Mouse (Mus musculus): ENCODE data around the gene Arfip1. TPM values are rescaled to one million over a fixed set of nuclear protein-coding genes. Genes with fewer than 3 reads are reported as not detected.
"Not testable (repeated sequence)": the region's sequence is repeated elsewhere in the genome, so short reads cannot be mapped to it uniquely, and the experiment has no call there.

Gene Arfip1
- polyA plus RNA-seq, 1 experiment from 2014 or later = 44.2 TPM

DNA sequence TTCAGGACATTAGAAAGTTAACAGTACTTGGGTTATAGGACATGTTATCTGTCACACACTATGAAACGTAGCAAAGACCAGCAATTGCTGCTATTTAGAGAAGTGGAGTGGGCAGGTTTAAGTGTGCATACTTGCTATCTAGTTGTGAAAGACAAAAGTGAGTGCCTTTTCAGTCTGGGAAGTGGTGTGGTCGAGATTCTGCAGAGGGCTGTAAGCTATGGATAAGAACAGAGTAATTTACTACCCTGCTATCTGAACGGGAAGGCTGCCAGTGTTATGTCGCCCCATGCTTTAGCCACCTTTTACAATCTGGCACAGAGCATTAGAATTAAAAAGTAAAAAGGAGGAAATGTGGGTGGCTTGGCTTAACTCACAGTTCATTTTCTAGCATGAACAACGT lies 4.3 kb upstream of the Arfip1 start:
- peaks cover 7% of the 10 kb centered on the region; the same call in 1 of the 2 replicates for H3K4me1 ChIP-seq (ENCODE audit: control insufficient read depth, insufficient read depth, low read length)
- no peak for DNase-seq (ENCODE audit: low spot score, missing footprints)

DNA sequence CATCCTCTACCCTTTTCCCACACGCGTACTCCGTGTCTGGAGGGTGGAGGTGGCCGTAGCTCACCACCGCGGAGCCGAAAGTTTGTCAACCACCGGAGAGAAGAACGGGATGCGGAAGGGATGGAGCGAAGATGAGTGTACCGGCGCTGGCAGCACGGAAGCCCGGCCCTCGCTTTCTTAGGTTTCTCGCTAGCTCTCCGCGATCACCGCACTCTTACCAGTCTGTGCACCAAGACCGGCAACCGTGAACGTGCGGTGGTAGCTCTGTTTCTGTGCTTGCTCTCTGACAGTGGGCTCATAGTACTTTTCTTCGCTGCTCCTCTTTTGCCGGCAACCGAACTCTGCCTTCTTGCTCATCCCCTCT lies 470 bp upstream of the Arfip1 start:
- Histone ChIP-seq H3K4me2 (peak overlapping the region; percentile 90), H3K4me3 (ENCODE audit: low read depth, low read length) (peak overlapping the region; percentile 82), H3K9me3 (ENCODE audit: control insufficient read depth, low read length) (no peaks in the 10 kb centered on the region), H3K9ac (ENCODE audit: low read length) (peak overlapping the region; percentile 85), H3K27ac (ENCODE audit: low read depth, low read length) (peak overlapping the region; percentile 72; the same call in 1 of the 2 replicates), H3K4me1 (ENCODE audit: control insufficient read depth, insufficient read depth, low read length) (peaks cover 14% of the 10 kb centered on the region), H3K36me3 (ENCODE audit: control insufficient read depth, insufficient read depth, low read length) (no peaks in the 10 kb centered on the region), H3K27me3 (ENCODE audit: control insufficient read depth, insufficient read depth, low read length) (no peaks in the 10 kb centered on the region)
- under 1% methylated on average over 27 of the region's 27 CpGs for WGBS
- ATAC-seq (ENCODE audit: low FRiP score) (peak; percentile 63; the same call in 1 of the 2 replicates), DNase-seq (ENCODE audit: low spot score, missing footprints) (no peak)

More for the DNA sequence above, 4.3 kb upstream of the Arfip1 start:
- Histone ChIP-seq H3K27ac (ENCODE audit: low read depth, low read length) (no peak overlapping the region), H3K9me3 (ENCODE audit: control insufficient read depth, low read length) (no peaks in the 10 kb centered on the region), H3K36me3 (ENCODE audit: control insufficient read depth, insufficient read depth, low read length) (no peaks in the 10 kb centered on the region), H3K4me2 (no peak overlapping the region), H3K9ac (ENCODE audit: low read length) (no peak overlapping the region), H3K4me3 (ENCODE audit: low read depth, low read length) (no peak overlapping the region), H3K27me3 (ENCODE audit: control insufficient read depth, insufficient read depth, low read length) (no peaks in the 10 kb centered on the region)
- no peak for ATAC-seq (ENCODE audit: low FRiP score)
- WGBS = 72% methylated on average over 5 of the region's 5 CpGs

DNA sequence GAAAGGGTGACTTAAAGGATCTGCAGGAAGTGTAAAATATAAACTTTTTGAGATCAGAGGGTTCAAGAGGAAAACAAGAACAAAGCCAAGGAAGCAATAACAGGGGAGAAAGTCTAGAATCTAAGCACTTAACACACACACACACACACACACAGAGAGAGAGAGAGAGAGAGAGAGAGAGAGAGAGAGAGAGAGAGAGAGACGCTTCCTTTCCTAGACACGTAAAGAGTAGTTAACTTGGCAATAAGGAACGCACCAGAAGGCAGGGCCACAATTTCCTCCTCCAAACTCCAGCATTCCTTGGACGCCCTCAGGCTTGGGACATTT lies 766 bp downstream of the Arfip1 start:
- H3K4me3 ChIP-seq (ENCODE audit: low read depth, low read length) = peak overlapping the region; percentile 82
- H3K36me3 ChIP-seq (ENCODE audit: control insufficient read depth, insufficient read depth, low read length) = no peaks in the 10 kb centered on the region
- WGBS = 2% methylated on average over 4 of the region's 4 CpGs
- DNase-seq (ENCODE audit: low spot score, missing footprints) (no peak), ATAC-seq (ENCODE audit: low FRiP score) (no peak)
- peak overlapping the region; percentile 85 for H3K9ac ChIP-seq (ENCODE audit: low read length)
- peak overlapping the region; percentile 72 for H3K27ac ChIP-seq (ENCODE audit: low read depth, low read length)
- H3K4me2 ChIP-seq = peak overlapping the region; percentile 90
- peaks cover 14% of the 10 kb centered on the region for H3K4me1 ChIP-seq (ENCODE audit: control insufficient read depth, insufficient read depth, low read length)
- H3K27me3 ChIP-seq (ENCODE audit: control insufficient read depth, insufficient read depth, low read length) = no peaks in the 10 kb centered on the region
- H3K9me3 ChIP-seq (ENCODE audit: control insufficient read depth, low read length) = no peaks in the 10 kb centered on the region

DNA sequence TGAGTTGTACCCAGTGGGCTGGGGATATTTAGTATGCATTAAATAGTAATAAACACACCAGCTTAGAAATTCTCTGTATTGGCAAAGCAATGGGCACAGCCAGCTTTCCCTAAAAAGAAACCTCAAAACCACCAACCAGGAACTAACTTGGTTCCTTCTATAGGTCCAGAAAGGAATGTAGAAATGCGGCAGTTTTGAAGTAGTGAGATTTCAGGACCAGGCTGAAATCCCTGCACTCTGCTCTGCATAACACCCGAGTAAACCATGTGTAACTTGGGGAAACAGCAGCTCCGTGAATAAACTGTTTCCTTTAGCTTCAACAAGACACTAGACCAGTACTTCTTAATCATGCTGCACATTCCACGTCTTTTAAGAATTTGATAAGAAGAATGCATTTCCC lies 1.7 kb downstream of the Arfip1 start:
- H3K4me1 ChIP-seq (ENCODE audit: control insufficient read depth, insufficient read depth, low read length) = peaks cover 14% of the 10 kb centered on the region
- H3K4me2 ChIP-seq = no peak overlapping the region
- H3K9ac ChIP-seq (ENCODE audit: low read length) = no peak overlapping the region
- no peaks in the 10 kb centered on the region for H3K9me3 ChIP-seq (ENCODE audit: control insufficient read depth, low read length)
- no peak for ATAC-seq (ENCODE audit: low FRiP score)
- DNase-seq (ENCODE audit: low spot score, missing footprints) = peak; percentile 75
- no peaks in the 10 kb centered on the region for H3K36me3 ChIP-seq (ENCODE audit: control insufficient read depth, insufficient read depth, low read length)
- H3K27ac ChIP-seq (ENCODE audit: low read depth, low read length) = no peak overlapping the region
- WGBS = 69% methylated on average over 4 of the region's 4 CpGs
- H3K4me3 ChIP-seq (ENCODE audit: low read depth, low read length) = no peak overlapping the region
- no peaks in the 10 kb centered on the region for H3K27me3 ChIP-seq (ENCODE audit: control insufficient read depth, insufficient read depth, low read length)

DNA sequence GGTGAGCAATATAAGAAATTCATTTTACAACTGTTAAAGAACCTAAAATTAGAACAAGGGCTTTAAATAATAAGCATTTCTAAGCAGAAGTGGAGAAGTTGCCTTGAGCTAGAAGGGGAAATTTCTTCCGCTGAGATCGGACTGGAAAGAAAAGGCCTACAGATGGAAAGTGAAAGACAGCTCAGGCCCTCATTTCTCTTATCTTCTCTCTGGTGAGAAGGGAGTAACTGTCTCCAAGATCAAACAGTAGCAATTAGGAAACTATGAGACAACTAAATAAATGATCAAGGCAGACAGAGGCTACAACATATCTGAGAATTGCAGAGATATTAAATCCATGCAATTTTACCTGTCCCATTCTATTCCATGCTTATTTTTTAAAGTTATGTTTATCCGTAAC lies 11.9 kb downstream of the Arfip1 start:
- DNase-seq (ENCODE audit: low spot score, missing footprints) (no peak), ATAC-seq (ENCODE audit: low FRiP score) (no peak)
- Histone ChIP-seq H3K4me3 (ENCODE audit: low read depth, low read length) (no peak overlapping the region), H3K36me3 (ENCODE audit: control insufficient read depth, insufficient read depth, low read length) (no peaks in the 10 kb centered on the region), H3K27ac (ENCODE audit: low read depth, low read length) (no peak overlapping the region), H3K27me3 (ENCODE audit: control insufficient read depth, insufficient read depth, low read length) (no peaks in the 10 kb centered on the region), H3K4me2 (no peak overlapping the region), H3K4me1 (ENCODE audit: control insufficient read depth, insufficient read depth, low read length) (no peaks in the 10 kb centered on the region), H3K9me3 (ENCODE audit: control insufficient read depth, low read length) (no peaks in the 10 kb centered on the region), H3K9ac (ENCODE audit: low read length) (no peak overlapping the region)
- WGBS = 92% methylated on average over 3 of the region's 3 CpGs

DNA sequence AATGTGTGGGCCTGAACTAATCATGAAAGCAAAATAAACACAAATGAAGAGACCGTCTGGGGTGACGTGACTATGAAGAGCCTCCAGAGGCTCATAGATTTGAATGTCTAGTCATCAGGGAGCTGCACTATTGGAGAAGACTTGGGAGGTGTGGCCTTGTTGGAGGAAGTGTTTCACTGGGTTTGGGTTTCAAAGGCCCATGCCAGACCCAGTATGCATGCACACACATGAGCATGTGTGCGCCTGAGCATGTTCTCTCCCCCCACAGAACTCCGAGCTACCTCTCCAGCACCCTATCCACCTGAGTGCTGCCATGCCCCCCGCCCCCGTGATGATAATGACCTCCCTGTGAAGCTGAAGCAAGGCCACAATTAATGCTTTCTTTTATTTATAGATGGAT lies 12.8 kb downstream of the Arfip1 start:
- H3K9ac ChIP-seq (ENCODE audit: low read length) = no peak overlapping the region
- no peaks in the 10 kb centered on the region for H3K36me3 ChIP-seq (ENCODE audit: control insufficient read depth, insufficient read depth, low read length)
- H3K27ac ChIP-seq (ENCODE audit: low read depth, low read length) = no peak overlapping the region
- H3K27me3 ChIP-seq (ENCODE audit: control insufficient read depth, insufficient read depth, low read length) = no peaks in the 10 kb centered on the region
- ATAC-seq (ENCODE audit: low FRiP score) (no peak), DNase-seq (ENCODE audit: low spot score, missing footprints) (peak; percentile 26)
- WGBS = 88% methylated on average over 6 of the region's 6 CpGs
- no peaks in the 10 kb centered on the region for H3K9me3 ChIP-seq (ENCODE audit: control insufficient read depth, low read length)
- H3K4me3 ChIP-seq (ENCODE audit: low read depth, low read length) = no peak overlapping the region
- no peak overlapping the region for H3K4me2 ChIP-seq
- no peaks in the 10 kb centered on the region for H3K4me1 ChIP-seq (ENCODE audit: control insufficient read depth, insufficient read depth, low read length)

DNA sequence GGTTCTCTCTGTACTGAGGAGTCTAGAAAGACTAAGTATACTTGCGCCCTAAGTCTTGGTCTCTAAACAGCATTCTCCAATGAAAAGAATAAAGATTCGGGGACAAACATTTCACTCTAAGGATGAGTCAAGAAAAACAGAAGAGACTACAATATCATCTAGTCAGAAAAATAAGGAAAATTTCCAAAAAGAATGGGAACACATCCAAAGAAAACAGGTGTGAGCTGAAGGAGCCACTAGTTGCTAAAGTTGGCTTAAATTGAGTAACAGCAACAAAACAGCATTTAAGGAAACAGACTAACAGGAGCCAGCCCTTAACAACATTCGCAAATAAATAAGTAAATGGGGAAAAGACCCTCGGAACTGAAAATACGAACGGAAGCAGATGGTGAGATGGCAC lies 13.9 kb downstream of the Arfip1 start:
- Histone ChIP-seq H3K36me3 (ENCODE audit: control insufficient read depth, insufficient read depth, low read length) (no peaks in the 10 kb centered on the region), H3K4me1 (ENCODE audit: control insufficient read depth, insufficient read depth, low read length) (no peaks in the 10 kb centered on the region), H3K9ac (ENCODE audit: low read length) (no peak overlapping the region), H3K27me3 (ENCODE audit: control insufficient read depth, insufficient read depth, low read length) (no peaks in the 10 kb centered on the region), H3K27ac (ENCODE audit: low read depth, low read length) (no peak overlapping the region), H3K9me3 (ENCODE audit: control insufficient read depth, low read length) (no peaks in the 10 kb centered on the region), H3K4me3 (ENCODE audit: low read depth, low read length) (no peak overlapping the region), H3K4me2 (no peak overlapping the region)
- 94% methylated on average over 6 of the region's 6 CpGs for WGBS
- ATAC-seq (ENCODE audit: low FRiP score) (no peak), DNase-seq (ENCODE audit: low spot score, missing footprints) (peak; percentile 64)

DNA sequence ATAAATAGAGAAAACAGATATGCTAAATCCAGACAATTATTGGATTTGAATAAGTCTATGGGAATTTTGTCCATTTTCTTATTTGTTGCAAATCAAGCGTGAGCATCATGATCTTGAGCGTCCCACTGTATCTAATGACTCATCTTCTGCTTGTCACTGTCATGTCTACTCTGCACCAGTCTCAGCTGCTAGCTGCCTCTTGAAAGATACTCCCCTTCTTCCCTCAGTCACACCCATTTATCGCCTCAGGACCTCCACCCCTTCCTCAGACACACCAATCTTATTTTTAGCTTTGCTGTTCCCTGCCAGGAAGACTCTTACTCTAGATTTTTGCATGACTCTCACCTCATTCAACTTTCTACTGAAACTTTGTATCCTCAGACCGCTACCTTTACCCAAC lies 19.0 kb downstream of the Arfip1 start:
- no peak for DNase-seq (ENCODE audit: low spot score, missing footprints)
- no peak overlapping the region for H3K4me3 ChIP-seq (ENCODE audit: low read depth, low read length)

DNA sequence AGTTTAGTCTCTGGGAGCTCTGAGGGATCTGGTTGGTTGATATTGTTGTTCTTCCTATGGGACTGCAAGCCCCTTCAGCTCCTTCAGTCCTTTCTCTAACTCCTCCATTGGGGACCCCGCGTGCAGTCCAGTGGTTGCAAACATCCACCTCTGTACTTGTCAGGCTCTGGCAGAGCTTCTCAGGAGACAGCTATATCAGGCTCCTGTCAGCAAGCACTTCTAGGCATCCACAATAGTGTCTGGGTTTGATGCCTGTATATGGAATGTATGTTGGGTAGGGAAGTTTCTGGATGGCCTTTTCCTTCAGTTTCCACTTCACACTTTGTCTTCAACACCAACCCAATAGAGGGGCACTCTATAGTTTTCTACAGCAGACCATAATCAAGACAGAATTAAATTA lies 19.5 kb downstream of the Arfip1 start:
- not testable (repeated sequence) for H3K4me3 ChIP-seq (ENCODE audit: low read depth, low read length); H3K4me2 ChIP-seq; H3K27ac ChIP-seq (ENCODE audit: low read depth, low read length); DNase-seq (ENCODE audit: low spot score, missing footprints); H3K4me1 ChIP-seq (ENCODE audit: control insufficient read depth, insufficient read depth, low read length); H3K9me3 ChIP-seq (ENCODE audit: control insufficient read depth, low read length); H3K27me3 ChIP-seq (ENCODE audit: control insufficient read depth, insufficient read depth, low read length); H3K36me3 ChIP-seq (ENCODE audit: control insufficient read depth, insufficient read depth, low read length); H3K9ac ChIP-seq (ENCODE audit: low read length); ATAC-seq (ENCODE audit: low FRiP score)
- WGBS = 94% methylated on average over 2 of the region's 2 CpGs

More for the DNA sequence above, 19.0 kb downstream of the Arfip1 start:
- Histone ChIP-seq H3K27me3 (ENCODE audit: control insufficient read depth, insufficient read depth, low read length) (no peaks in the 10 kb centered on the region), H3K4me1 (ENCODE audit: control insufficient read depth, insufficient read depth, low read length) (no peaks in the 10 kb centered on the region), H3K4me2 (no peak overlapping the region), H3K9me3 (ENCODE audit: control insufficient read depth, low read length) (no peaks in the 10 kb centered on the region), H3K9ac (ENCODE audit: low read length) (no peak overlapping the region), H3K36me3 (ENCODE audit: control insufficient read depth, insufficient read depth, low read length) (no peaks in the 10 kb centered on the region), H3K27ac (ENCODE audit: low read depth, low read length) (no peak overlapping the region)
- no peak for ATAC-seq (ENCODE audit: low FRiP score)
- 91% methylated on average over 4 of the region's 4 CpGs for WGBS

DNA sequence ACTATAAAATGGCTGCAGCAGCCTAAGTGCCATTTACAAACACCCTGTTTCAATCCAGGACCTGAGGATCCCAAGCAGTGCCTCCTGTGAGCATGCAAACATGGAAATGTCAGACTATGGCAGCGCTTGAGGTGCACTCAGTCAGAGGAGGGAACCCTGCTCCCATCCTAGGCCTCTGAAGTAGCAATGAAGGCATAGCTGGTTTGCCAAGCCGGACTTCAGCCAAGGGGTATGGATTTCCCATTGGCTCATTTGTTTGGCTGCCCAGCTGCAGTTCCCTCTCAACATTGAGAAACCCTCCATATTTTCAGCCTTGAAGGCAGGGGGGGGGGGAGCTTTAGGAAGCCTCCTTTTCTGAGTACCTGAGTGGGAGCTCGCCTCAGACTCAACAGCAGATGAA lies 24.1 kb downstream of the Arfip1 start:
- Histone ChIP-seq H3K27ac (ENCODE audit: low read depth, low read length) (no peak overlapping the region), H3K4me2 (no peak overlapping the region), H3K36me3 (ENCODE audit: control insufficient read depth, insufficient read depth, low read length) (no peaks in the 10 kb centered on the region), H3K27me3 (ENCODE audit: control insufficient read depth, insufficient read depth, low read length) (no peaks in the 10 kb centered on the region), H3K4me1 (ENCODE audit: control insufficient read depth, insufficient read depth, low read length) (no peaks in the 10 kb centered on the region), H3K9me3 (ENCODE audit: control insufficient read depth, low read length) (no peaks in the 10 kb centered on the region), H3K9ac (ENCODE audit: low read length) (no peak overlapping the region), H3K4me3 (ENCODE audit: low read depth, low read length) (no peak overlapping the region)
- 97% methylated on average over 3 of the region's 3 CpGs for WGBS
- ATAC-seq (ENCODE audit: low FRiP score) (no peak), DNase-seq (ENCODE audit: low spot score, missing footprints) (no peak)
